Mouse (Mus musculus) CH12.LX (cell line): ENCODE data around the gene Cfap46.

Source experiments
- CHD2 ChIP-seq: IDR thresholded peaks from 2 replicates; pipeline ENCODE4 v1.6.1; 2011; ENCODE audit warnings: low read length, improper control_type of control experiment
- MAFK ChIP-seq: IDR thresholded peaks from 2 replicates; pipeline ENCODE4 v1.6.1; 2011; ENCODE audit warnings: low read length, improper control_type of control experiment; ENCODE audit not compliant: insufficient replicate concordance
- MXI1 ChIP-seq: IDR thresholded peaks from 2 replicates; pipeline ENCODE4 v1.6.1; 2011; ENCODE audit warnings: mild to moderate bottlenecking, low read depth, low read length, improper control_type of control experiment
- POLR2A ChIP-seq: IDR thresholded peaks from 2 replicates; pipeline ENCODE4 v1.6.1; 2011; ENCODE audit warnings: low read depth, mild to moderate bottlenecking, improper control_type of control experiment, low read length
- USF2 ChIP-seq: conservative IDR thresholded peaks from 2 replicates; pipeline ENCODE4 v1.6.1; 2011; ENCODE audit warnings: low read depth, low read length, improper control_type of control experiment

- TF ChIP-seq USF2 (no peak), CHD2 (no peak), POLR2A (no peak), MXI1 (no peak), MAFK (no peak)
Observed at GRCm38 (mm10) chr7:139648107-139648824, 35.4 kb downstream of the Cfap46 start.
